Comparison of ENCODE assay signal across 35 mouse cellular contexts in the genomic region with DNA sequence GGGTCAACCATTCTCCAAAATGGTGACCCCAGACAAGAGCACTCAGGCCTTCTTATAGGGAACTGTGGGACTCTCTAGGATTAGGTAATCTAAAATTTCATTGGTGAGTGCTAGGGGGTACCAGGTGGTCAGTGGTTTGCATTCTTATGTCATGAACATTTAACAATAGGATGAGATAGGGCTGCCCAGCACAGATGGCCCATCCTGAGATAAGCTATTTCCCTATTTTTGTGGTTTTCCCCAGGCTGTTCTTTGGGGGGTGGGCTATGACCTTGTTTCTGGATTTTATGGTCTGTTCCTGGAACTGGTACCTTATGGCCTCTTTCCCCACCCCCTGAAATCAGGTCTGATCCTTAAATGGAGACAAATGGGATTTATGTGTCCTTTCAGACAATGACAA.
"Had no signal": no experiment of that assay in that cellular context is flagged by ENCODE, and none has a peak within 500 bp of the region (broad histone marks: within the 10 kb centered on the region; RNA-seq: fewer than 3 reads in every experiment).

No protein-coding gene starts in this region.

- H3K9ac ChIP-seq: heart, embryonic 12.5 days; heart, embryonic 13.5 days; heart, embryonic 15.5 days; hindbrain, embryonic 12.5 days; hindbrain, embryonic 13.5 days; hindbrain, embryonic 14.5 days; hindbrain, embryonic 15.5 days; intestine, embryonic 15.5 days; kidney, embryonic 15.5 days had no signal

- H3K27me3 ChIP-seq: heart, embryonic 12.5 days; heart, embryonic 13.5 days; heart, embryonic 15.5 days; hindbrain, embryonic 12.5 days; hindbrain, embryonic 13.5 days; hindbrain, embryonic 15.5 days; intestine, embryonic 15.5 days; kidney, embryonic 15.5 days had no signal

- H3K4me3 ChIP-seq: heart, embryonic 10.5 days; heart, embryonic 12.5 days; heart, embryonic 13.5 days; heart, embryonic 15.5 days; hindbrain, embryonic 10.5 days; hindbrain, embryonic 12.5 days; hindbrain, embryonic 13.5 days; hindbrain, embryonic 15.5 days; intestine, embryonic 15.5 days; kidney, embryonic 15.5 days; layer of hippocampus, adult 2 months; left cerebral cortex, adult 2 months had no signal

- H3K27ac ChIP-seq: heart, embryonic 10.5 days; heart, embryonic 13.5 days; heart, embryonic 15.5 days; hindbrain, embryonic 10.5 days; hindbrain, embryonic 12.5 days; hindbrain, embryonic 13.5 days; hindbrain, embryonic 14.5 days; hindbrain, embryonic 15.5 days; hindbrain, postnatal 0 days; intestine, embryonic 15.5 days; kidney, embryonic 15.5 days; kidney, postnatal 0 days; layer of hippocampus, adult 2 months; left cerebral cortex, adult 2 months had no signal

- H3K36me3 ChIP-seq: heart, embryonic 10.5 days; heart, embryonic 12.5 days; heart, embryonic 13.5 days; heart, embryonic 15.5 days; hindbrain, embryonic 10.5 days; hindbrain, embryonic 12.5 days; hindbrain, embryonic 13.5 days; hindbrain, embryonic 15.5 days; intestine, embryonic 15.5 days; kidney, embryonic 15.5 days had no signal

- H3K4me1 ChIP-seq: heart, embryonic 10.5 days; heart, embryonic 12.5 days; heart, embryonic 13.5 days; heart, embryonic 15.5 days; hindbrain, embryonic 10.5 days; hindbrain, embryonic 12.5 days; hindbrain, embryonic 13.5 days; hindbrain, embryonic 15.5 days; intestine, embryonic 15.5 days; kidney, embryonic 15.5 days had no signal

- ATAC-seq: hindbrain, embryonic 16.5 days; hindbrain, postnatal 0 days; inflammation-experienced regulatory T-cells, adult 6 months; intestine, embryonic 15.5 days; intestine, embryonic 16.5 days; intestine, postnatal 0 days had no signal

- H3K9me3 ChIP-seq: heart, embryonic 10.5 days; heart, embryonic 12.5 days; heart, embryonic 13.5 days; heart, embryonic 15.5 days; hindbrain, embryonic 10.5 days; hindbrain, embryonic 12.5 days; hindbrain, embryonic 13.5 days; hindbrain, embryonic 15.5 days; intestine, embryonic 15.5 days; kidney, embryonic 15.5 days had no signal

- DNase-seq: heart, postnatal 10 days; heart, postnatal 14 days; heart, postnatal 4 days; kidney, adult 11 months; kidney, adult 18-20 months; kidney, adult 2 months; kidney, adult 8-10 months; kidney, adult 9 months; kidney, postnatal 10 days; kidney, postnatal 14 days; kidney, postnatal 25 days; kidney, postnatal 36 days; kidney, postnatal 4 days; layer of hippocampus, adult 9-11 months; layer of hippocampus, postnatal 36 days had no signal

- H3K4me2 ChIP-seq: heart, embryonic 11.5 days; heart, embryonic 12.5 days; heart, embryonic 13.5 days; heart, embryonic 15.5 days; hindbrain, embryonic 12.5 days; hindbrain, embryonic 13.5 days; hindbrain, embryonic 14.5 days; hindbrain, embryonic 15.5 days; intestine, embryonic 15.5 days; kidney, embryonic 15.5 days had no signal
